Mouse (Mus musculus): ENCODE data around the gene Zdhhc14.

The Zdhhc14 gene

GRCm38 (mm10) chr17:5733400-5733799, 241.0 kb downstream of the Zdhhc14 start:
- DNase-seq (ENCODE audit: low spot score), result peak; percentile 42

GRCm38 (mm10) chr17:5741061-5741460, 248.7 kb downstream of the Zdhhc14 start:
- DNase-seq (ENCODE audit: low spot score), result no peak

GRCm38 (mm10) chr17:5744016-5744415, 251.7 kb downstream of the Zdhhc14 start:
- DNase-seq (ENCODE audit: low spot score), result no peak

- no peak for DNase-seq (ENCODE audit: low spot score)
These were observed 254.0 kb downstream of the Zdhhc14 start for GRCm38 (mm10) chr17:5746378-5746777.

GRCm38 (mm10) chr17:5747539-5748500, 255.5 kb downstream of the Zdhhc14 start:
- no peak for DNase-seq (ENCODE audit: low spot score)

GRCm38 (mm10) chr17:5748501-5748894, 256.1 kb downstream of the Zdhhc14 start:
- peak; percentile 73 for DNase-seq (ENCODE audit: low spot score)

- no peak for DNase-seq (ENCODE audit: low spot score)
These were observed 257.9 kb downstream of the Zdhhc14 start for GRCm38 (mm10) chr17:5750278-5750677.

- no peak for DNase-seq (ENCODE audit: low spot score)
These were observed 258.7 kb downstream of the Zdhhc14 start for GRCm38 (mm10) chr17:5751066-5751465.

- no peak for DNase-seq (ENCODE audit: low spot score)
These were observed 260.0 kb downstream of the Zdhhc14 start for GRCm38 (mm10) chr17:5752322-5752715.

GRCm38 (mm10) chr17:5752716-5753585, 260.6 kb downstream of the Zdhhc14 start:
- peak; percentile 90 for DNase-seq (ENCODE audit: low spot score)

- no peak for DNase-seq (ENCODE audit: low spot score)
These were observed 263.1 kb downstream of the Zdhhc14 start for GRCm38 (mm10) chr17:5755489-5755888.

GRCm38 (mm10) chr17:5756065-5756464, 263.7 kb downstream of the Zdhhc14 start:
- no peak for DNase-seq (ENCODE audit: low spot score)

GRCm38 (mm10) chr17:5756855-5757254, 264.5 kb downstream of the Zdhhc14 start:
- no peak for DNase-seq (ENCODE audit: low spot score)

- DNase-seq (ENCODE audit: low spot score), result no peak
These were observed 271.4 kb downstream of the Zdhhc14 start for GRCm38 (mm10) chr17:5763768-5764167.

- DNase-seq (ENCODE audit: low spot score), result no peak
These were observed 271.9 kb downstream of the Zdhhc14 start for GRCm38 (mm10) chr17:5764270-5764669.

GRCm38 (mm10) chr17:5765746-5766145, 273.4 kb downstream of the Zdhhc14 start:
- no peak for DNase-seq (ENCODE audit: low spot score)

GRCm38 (mm10) chr17:5768164-5768705, 275.9 kb downstream of the Zdhhc14 start:
- no peak for DNase-seq (ENCODE audit: low spot score)

- DNase-seq (ENCODE audit: low spot score), result no peak
These were observed 276.6 kb downstream of the Zdhhc14 start for GRCm38 (mm10) chr17:5768810-5769520.

- no peak for DNase-seq (ENCODE audit: low spot score)
These were observed 277.4 kb downstream of the Zdhhc14 start for GRCm38 (mm10) chr17:5769776-5770175.

- DNase-seq (ENCODE audit: low spot score), result peak; percentile 83
These were observed 278.2 kb downstream of the Zdhhc14 start for GRCm38 (mm10) chr17:5770265-5771249.
